Mouse (Mus musculus) erythroblast, embryonic 14.5 days (primary cell): ENCODE results near the gene Krr1.

Experiments
- GATA1 ChIP-seq: IDR thresholded peaks from 2 replicates; pipeline ENCODE4 v1.6.1; 2012; ENCODE audit warnings: low read length, inconsistent platforms, mixed read lengths
- TAL1 ChIP-seq: IDR thresholded peaks from 3 replicates; pipeline ENCODE4 v1.6.1; 2012; ENCODE audit warnings: low read length, inconsistent platforms, mixed read lengths

GRCm38 (mm10) chr10:112001756-112002520, 29.5 kb downstream of the Krr1 start:
- TF ChIP-seq GATA1: no peak
- TF ChIP-seq TAL1: no peak
